Mouse (Mus musculus): ENCODE measurements at regions not wholly inside any gene's neighbourhood (a gene's known extent, or its start where the extent isn't known, plus 50 kb on each side); places are given as distances from the start of the nearest gene placed in this dataset.

DNA sequence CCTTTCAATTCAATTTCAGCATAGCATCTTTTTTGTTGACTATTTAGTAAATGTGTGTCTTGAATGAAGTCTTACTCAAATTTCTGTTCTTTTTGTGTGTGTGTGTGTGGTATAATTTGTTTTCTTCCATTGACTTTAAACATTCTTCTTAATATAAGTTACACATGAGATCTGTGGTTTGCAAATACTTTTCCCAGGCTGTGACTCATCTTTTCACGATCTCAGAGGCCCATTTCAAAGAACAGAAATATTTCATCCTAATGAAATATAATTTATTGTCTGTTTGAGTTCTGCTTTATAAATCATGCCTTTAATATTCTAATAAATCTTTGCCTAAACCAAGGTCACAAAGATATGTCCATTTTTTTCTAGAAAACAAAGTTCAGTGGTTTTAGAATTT, 92.9 kb upstream of the Gorab start:
- TF ChIP-seq EP300 (IDR thresholded peaks at IDR 0.05; ENCODE audit: low read length) (no peak), ZC3H11A (IDR thresholded peaks at IDR 0.05; ENCODE audit: low read depth, low read length) (no peak), MAX (IDR thresholded peaks at IDR 0.05; ENCODE audit: low read length) (no peak), CTCF (conservative IDR thresholded peaks at IDR 0.05 in 1 of 2, IDR thresholded peaks at IDR 0.05 in 1 of 2; ENCODE audit: low read depth in 2 of 2, low read length in 2 of 2) (no peak), CHD1 (IDR thresholded peaks at IDR 0.05; ENCODE audit: low read depth, low read length) (no peak), UBTF (IDR thresholded peaks at IDR 0.05; ENCODE audit: low read depth, low read length) (no peak), TBP (conservative IDR thresholded peaks at IDR 0.05; ENCODE audit: low read depth, low read length) (no peak), TCF12 (IDR thresholded peaks at IDR 0.05; ENCODE audit: low read depth, low read length) (no peak), HCFC1 (IDR thresholded peaks at IDR 0.05; ENCODE audit: low read depth, low read length) (no peak), SIN3A (IDR thresholded peaks at IDR 0.05; ENCODE audit: low read length) (no peak), POLR2A (IDR thresholded peaks at IDR 0.05; ENCODE audit: low read depth, low read length) (no peak)
